Mouse (Mus musculus): ENCODE measurements at regions not wholly inside any gene's neighbourhood (a gene's known extent, or its start where the extent isn't known, plus 50 kb on each side); places are given as distances from the start of the nearest gene placed in this dataset.
A peak's percentile ranks its signal among the peaks of the same experiment; 100 is the strongest.

- no peak overlapping the region for H3K4me3 ChIP-seq (ENCODE audit: low read depth, low read length)
- DNase-seq (ENCODE audit: low spot score) = no peak
- no peak overlapping the region for H3K27ac ChIP-seq (replicated peaks)
- no peaks in the 10 kb centered on the region for H3K27me3 ChIP-seq (ENCODE audit: control insufficient read depth, insufficient read depth, low read length)
- 0 out of 2 replicates have a peak, but pooled peaks have one; percentile 54 for ATAC-seq (ENCODE audit: low FRiP score, low TSS enrichment)
- H3K4me2 ChIP-seq (replicated peaks; ENCODE audit: low read depth) = no peak overlapping the region
- H3K36me3 ChIP-seq (ENCODE audit: control insufficient read depth, insufficient read depth, low read length) = no peaks in the 10 kb centered on the region
- TF ChIP-seq EP300 (optimal IDR thresholded peaks at IDR 0.05) (no peak), CTCF (IDR thresholded peaks at IDR 0.05; ENCODE audit: low read depth) (no peak)
- H3K4me1 ChIP-seq (replicated peaks; ENCODE audit: control insufficient read depth, insufficient read depth) = no peaks in the 10 kb centered on the region
- 46% methylated on average over 10 of the region's 10 CpGs for WGBS
- no peak overlapping the region for H3K9ac ChIP-seq (ENCODE audit: low read length)
- no peaks in the 10 kb centered on the region for H3K9me3 ChIP-seq (ENCODE audit: control insufficient read depth, low read length)
Measured at GRCm38 (mm10) chr8:126177855-126178254, 120.5 kb upstream of the Slc35f3 start.

- no peak overlapping the region for H3K27ac ChIP-seq (replicated peaks)
- no peaks in the 10 kb centered on the region for H3K4me1 ChIP-seq (replicated peaks; ENCODE audit: control insufficient read depth, insufficient read depth)
- H3K4me2 ChIP-seq (replicated peaks; ENCODE audit: low read depth) = no peak overlapping the region
- DNase-seq (ENCODE audit: low spot score) (no peak), ATAC-seq (ENCODE audit: low FRiP score, low TSS enrichment) (no peak)
- no peak for TF ChIP-seq CTCF (IDR thresholded peaks at IDR 0.05; ENCODE audit: low read depth)
- TF ChIP-seq EP300 (optimal IDR thresholded peaks at IDR 0.05) = no peak
- H3K27me3 ChIP-seq (ENCODE audit: control insufficient read depth, insufficient read depth, low read length) = no peaks in the 10 kb centered on the region
- H3K9me3 ChIP-seq (ENCODE audit: control insufficient read depth, low read length) = no peaks in the 10 kb centered on the region
- H3K4me3 ChIP-seq (ENCODE audit: low read depth, low read length) = no peak overlapping the region
- 29% methylated on average over 5 of the region's 5 CpGs for WGBS
- H3K9ac ChIP-seq (ENCODE audit: low read length) = no peak overlapping the region
- H3K36me3 ChIP-seq (ENCODE audit: control insufficient read depth, insufficient read depth, low read length) = no peaks in the 10 kb centered on the region
Measured at GRCm38 (mm10) chr8:126188741-126189285, 109.5 kb upstream of the Slc35f3 start.

- Histone ChIP-seq H3K9me3 (ENCODE audit: control insufficient read depth, low read length) (no peaks in the 10 kb centered on the region), H3K27ac (replicated peaks) (no peak overlapping the region), H3K4me3 (ENCODE audit: low read depth, low read length) (no peak overlapping the region), H3K27me3 (ENCODE audit: control insufficient read depth, insufficient read depth, low read length) (no peaks in the 10 kb centered on the region), H3K4me2 (replicated peaks; ENCODE audit: low read depth) (no peak overlapping the region), H3K4me1 (replicated peaks; ENCODE audit: control insufficient read depth, insufficient read depth) (no peaks in the 10 kb centered on the region), H3K36me3 (ENCODE audit: control insufficient read depth, insufficient read depth, low read length) (no peaks in the 10 kb centered on the region), H3K9ac (ENCODE audit: low read length) (no peak overlapping the region)
- DNase-seq (ENCODE audit: low spot score) (no peak), ATAC-seq (ENCODE audit: low FRiP score, low TSS enrichment) (no peak)
- WGBS = 75% methylated on average over 2 of the region's 2 CpGs
- no peak for TF ChIP-seq CTCF (IDR thresholded peaks at IDR 0.05; ENCODE audit: low read depth)
- no peak for TF ChIP-seq EP300 (optimal IDR thresholded peaks at IDR 0.05)
Measured at GRCm38 (mm10) chr8:126195616-126196015, 102.7 kb upstream of the Slc35f3 start.

DNA sequence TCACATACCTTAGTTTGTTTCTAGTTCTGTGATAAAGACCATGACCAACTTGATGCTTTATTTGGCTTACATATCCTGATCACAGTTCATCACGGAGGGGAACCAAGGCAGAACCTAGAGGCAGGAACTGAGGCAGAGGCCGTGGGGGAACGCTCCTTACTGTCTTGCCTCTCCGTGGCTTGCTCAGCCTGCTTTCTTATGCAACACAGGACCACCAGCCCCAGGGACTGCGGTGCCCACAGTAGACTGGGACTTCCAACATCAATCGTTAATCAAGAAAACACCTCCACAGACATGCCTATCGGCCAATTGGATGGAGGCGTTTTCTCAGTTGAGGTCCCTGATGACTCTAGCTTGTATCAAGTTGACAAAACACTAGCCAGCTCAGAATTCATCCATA is 87.8 kb upstream of the Slc35f3 start:
- Histone ChIP-seq H3K27me3 (ENCODE audit: control insufficient read depth, insufficient read depth, low read length) (no peaks in the 10 kb centered on the region), H3K36me3 (ENCODE audit: control insufficient read depth, insufficient read depth, low read length) (no peaks in the 10 kb centered on the region), H3K9me3 (ENCODE audit: control insufficient read depth, low read length) (no peaks in the 10 kb centered on the region), H3K4me2 (replicated peaks; ENCODE audit: low read depth) (no peak overlapping the region), H3K4me3 (ENCODE audit: low read depth, low read length) (no peak overlapping the region), H3K27ac (replicated peaks) (no peak overlapping the region), H3K9ac (ENCODE audit: low read length) (no peak overlapping the region), H3K4me1 (replicated peaks; ENCODE audit: control insufficient read depth, insufficient read depth) (no peaks in the 10 kb centered on the region)
- no peak for TF ChIP-seq EP300 (optimal IDR thresholded peaks at IDR 0.05)
- no peak for TF ChIP-seq CTCF (IDR thresholded peaks at IDR 0.05; ENCODE audit: low read depth)
- 79% methylated on average over 8 of the region's 8 CpGs for WGBS
- ATAC-seq (ENCODE audit: low FRiP score, low TSS enrichment) = no peak
- DNase-seq (ENCODE audit: low spot score) = no peak

GRCm38 (mm10) chr8:126212802-126213201 is 85.6 kb upstream of the Slc35f3 start:
- TF ChIP-seq CTCF (IDR thresholded peaks at IDR 0.05; ENCODE audit: low read depth) (no peak), EP300 (optimal IDR thresholded peaks at IDR 0.05) (no peak)
- Histone ChIP-seq H3K9ac (ENCODE audit: low read length) (no peak overlapping the region), H3K4me3 (ENCODE audit: low read depth, low read length) (no peak overlapping the region), H3K9me3 (ENCODE audit: control insufficient read depth, low read length) (no peaks in the 10 kb centered on the region), H3K36me3 (ENCODE audit: control insufficient read depth, insufficient read depth, low read length) (no peaks in the 10 kb centered on the region), H3K27ac (replicated peaks) (no peak overlapping the region), H3K4me1 (replicated peaks; ENCODE audit: control insufficient read depth, insufficient read depth) (no peaks in the 10 kb centered on the region), H3K27me3 (ENCODE audit: control insufficient read depth, insufficient read depth, low read length) (no peaks in the 10 kb centered on the region), H3K4me2 (replicated peaks; ENCODE audit: low read depth) (no peak overlapping the region)
- no peak for ATAC-seq (ENCODE audit: low FRiP score, low TSS enrichment)
- WGBS = 70% methylated on average over 5 of the region's 5 CpGs
- no peak for DNase-seq (ENCODE audit: low spot score)

- H3K4me3 ChIP-seq (ENCODE audit: low read depth, low read length) = no peak overlapping the region
- no peaks in the 10 kb centered on the region for H3K4me1 ChIP-seq (replicated peaks; ENCODE audit: control insufficient read depth, insufficient read depth)
- no peaks in the 10 kb centered on the region for H3K36me3 ChIP-seq (ENCODE audit: control insufficient read depth, insufficient read depth, low read length)
- no peak overlapping the region for H3K27ac ChIP-seq (replicated peaks)
- TF ChIP-seq EP300 (optimal IDR thresholded peaks at IDR 0.05) = no peak
- H3K27me3 ChIP-seq (ENCODE audit: control insufficient read depth, insufficient read depth, low read length) = no peaks in the 10 kb centered on the region
- no peak overlapping the region for H3K4me2 ChIP-seq (replicated peaks; ENCODE audit: low read depth)
- H3K9ac ChIP-seq (ENCODE audit: low read length) = no peak overlapping the region
- WGBS = 76% methylated on average over 1 of the region's 1 CpGs
- no peaks in the 10 kb centered on the region for H3K9me3 ChIP-seq (ENCODE audit: control insufficient read depth, low read length)
- ATAC-seq (ENCODE audit: low FRiP score, low TSS enrichment) (no peak), DNase-seq (ENCODE audit: low spot score) (no peak)
Measured at GRCm38 (mm10) chr8:126214571-126214970, 83.8 kb upstream of the Slc35f3 start.

All from stomach, postnatal 0 days (tissue).